Mouse (Mus musculus) adipocyte (in vitro differentiated cells): ENCODE measurements around the gene Itpripl2.
A peak's percentile ranks its signal among the peaks of the same experiment; 100 is the strongest.

Experiments used
- DNase-seq: peaks from one replicate; pipeline ENCODE4 v3.0.0-alpha.2; 2016; ENCODE audit warnings: low spot score

The Itpripl2 gene

DNA sequence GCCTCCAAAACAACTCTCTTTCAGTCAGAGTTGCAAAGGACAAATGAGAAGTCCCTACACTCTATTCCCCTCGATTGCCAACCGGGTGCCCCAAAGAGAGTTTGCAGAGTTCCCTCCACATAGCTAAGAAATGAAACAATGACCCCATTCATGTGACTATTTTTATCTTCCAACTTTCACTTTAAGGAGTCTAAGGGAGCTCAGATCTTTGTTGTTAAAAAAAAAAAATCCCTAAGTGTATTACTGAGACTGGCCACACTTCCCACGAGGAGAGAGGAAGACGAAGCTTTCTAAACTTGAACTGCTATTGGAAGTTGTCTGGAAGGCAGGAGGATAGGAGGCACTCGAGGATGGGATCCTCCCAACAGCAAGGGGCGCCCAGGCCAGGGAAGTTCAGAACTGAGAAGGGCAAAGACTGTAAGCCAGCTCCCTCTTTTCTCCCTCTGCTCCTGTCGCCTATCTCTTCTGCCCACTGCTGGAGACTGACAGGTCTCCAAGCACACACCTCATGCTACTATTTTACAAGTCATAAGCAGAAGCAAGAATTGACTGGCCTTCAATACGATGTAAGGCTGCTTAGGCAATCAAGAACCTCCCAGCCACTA, 3.6 kb downstream of the Itpripl2 start:
- peak; percentile 32 for DNase-seq

DNA sequence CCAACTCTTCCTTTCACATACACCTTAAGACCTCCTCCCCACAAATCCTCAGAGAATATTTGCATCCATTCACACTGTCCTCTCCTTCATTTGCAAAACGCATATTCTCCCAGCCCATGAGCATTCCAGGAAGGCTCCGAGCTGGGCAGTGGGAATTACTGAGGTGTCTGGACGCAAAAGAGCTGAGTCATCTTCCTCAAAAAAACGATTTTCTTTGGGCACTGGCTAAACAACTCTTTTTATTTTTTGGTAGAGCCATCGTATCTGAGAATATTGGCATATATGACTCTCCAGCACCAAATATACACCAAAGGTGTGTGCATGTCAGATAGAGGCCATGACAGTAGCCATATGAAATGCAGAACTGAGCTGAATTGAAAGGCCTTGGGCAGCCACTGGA, 4.9 kb downstream of the Itpripl2 start:
- peak; percentile 31 for DNase-seq

DNA sequence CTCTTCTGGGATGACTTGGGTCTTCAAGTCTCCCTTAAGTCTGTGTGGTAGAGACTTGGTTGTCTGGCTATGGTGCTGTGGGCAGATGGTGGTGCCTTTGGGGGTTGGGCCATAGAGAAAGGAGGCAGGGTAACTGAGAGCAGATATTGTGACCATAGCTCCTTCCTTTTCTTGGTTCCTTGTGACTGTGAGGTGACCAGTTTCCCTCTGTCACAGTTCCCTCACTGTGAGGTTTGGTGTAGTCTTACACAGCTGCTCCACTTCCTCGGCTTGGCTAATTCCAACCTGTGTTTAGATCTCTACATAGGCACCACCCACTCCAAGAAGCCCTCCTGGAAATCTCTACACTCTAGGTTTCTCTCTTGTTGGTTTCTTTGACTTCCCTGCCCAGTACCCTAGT, 7.8 kb downstream of the Itpripl2 start:
- no peak for DNase-seq

DNA sequence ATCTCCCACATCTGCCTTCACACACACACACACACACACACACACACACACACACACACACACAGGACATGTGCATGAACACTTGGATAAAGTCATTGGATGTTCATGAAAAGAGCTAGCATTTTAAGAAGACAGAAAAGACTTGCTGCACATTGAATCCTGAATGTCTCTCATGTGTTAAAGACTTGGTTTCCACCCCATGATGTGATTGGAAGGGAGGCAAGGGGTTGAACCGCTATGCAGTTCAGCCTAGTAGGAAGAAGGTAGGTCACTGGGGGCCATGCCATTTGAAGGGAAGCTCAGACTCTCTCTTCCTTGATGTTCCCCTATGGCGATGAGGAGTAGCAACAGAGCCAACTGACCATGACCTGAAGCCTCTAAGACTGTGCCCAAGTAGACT, 9.8 kb downstream of the Itpripl2 start:
- DNase-seq, result no peak

DNA sequence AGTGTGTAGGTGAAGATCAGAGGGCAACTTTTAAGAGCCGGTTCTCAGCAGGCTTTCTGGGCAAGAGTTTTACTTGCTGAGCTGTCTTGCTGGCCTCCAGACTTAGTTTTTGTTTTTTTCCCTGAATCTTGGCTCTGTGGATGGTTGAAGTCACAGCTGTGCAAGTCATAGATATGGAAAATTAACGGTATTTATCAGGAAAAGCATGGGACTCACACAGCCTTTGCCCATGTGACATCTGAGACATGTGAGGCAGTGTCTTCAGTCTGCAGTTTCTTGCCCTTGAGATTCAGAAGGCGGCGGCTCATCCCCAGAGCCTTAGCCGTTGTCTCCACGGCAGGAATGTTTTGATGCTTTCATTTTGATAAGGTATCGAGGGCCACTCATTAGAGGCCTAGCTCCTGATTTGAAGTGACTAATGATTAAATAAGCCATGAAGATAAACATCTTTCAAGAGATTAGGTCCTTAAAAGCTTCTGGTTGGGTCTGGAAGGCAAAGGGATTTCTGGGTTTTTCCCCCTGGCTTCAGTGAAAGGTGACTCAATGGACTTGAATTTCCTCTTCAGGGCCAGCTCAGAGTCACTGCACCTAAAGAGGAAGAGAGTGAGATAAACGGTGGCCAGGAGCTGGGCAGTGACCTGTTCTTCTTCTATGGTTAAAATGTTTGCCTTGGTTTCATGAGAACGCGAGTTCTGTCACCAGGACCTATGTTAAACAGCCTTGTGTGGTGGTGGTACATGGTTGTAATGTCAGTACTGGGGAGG, 10.5 kb downstream of the Itpripl2 start:
- peak; percentile 24 for DNase-seq

DNA sequence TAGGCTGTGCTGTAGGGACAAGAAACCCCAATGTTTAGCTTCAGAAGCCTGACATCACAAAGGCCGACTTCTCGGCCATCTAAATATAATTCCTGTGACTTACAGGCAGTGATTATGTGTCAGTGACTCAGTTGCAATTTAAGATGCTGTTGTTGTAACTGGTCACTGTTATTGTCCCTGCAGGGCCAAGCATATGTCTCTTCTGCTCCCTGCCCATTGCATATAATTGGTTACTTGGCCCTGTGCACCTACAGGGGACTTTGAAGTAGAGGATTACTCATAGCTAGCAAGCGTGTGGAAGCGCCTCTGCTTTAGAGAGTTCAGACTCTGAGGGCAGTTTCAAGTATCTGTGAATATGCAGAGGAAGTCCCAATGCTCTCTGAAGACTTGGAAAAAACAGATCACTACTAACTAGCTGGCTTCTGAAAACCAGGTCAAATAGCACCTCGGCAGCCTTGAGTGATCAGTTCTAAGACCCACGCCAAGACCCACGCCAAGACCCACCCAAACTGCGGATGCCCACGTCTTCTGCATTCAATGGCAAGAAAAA, 11.5 kb downstream of the Itpripl2 start:
- DNase-seq, result no peak

DNA sequence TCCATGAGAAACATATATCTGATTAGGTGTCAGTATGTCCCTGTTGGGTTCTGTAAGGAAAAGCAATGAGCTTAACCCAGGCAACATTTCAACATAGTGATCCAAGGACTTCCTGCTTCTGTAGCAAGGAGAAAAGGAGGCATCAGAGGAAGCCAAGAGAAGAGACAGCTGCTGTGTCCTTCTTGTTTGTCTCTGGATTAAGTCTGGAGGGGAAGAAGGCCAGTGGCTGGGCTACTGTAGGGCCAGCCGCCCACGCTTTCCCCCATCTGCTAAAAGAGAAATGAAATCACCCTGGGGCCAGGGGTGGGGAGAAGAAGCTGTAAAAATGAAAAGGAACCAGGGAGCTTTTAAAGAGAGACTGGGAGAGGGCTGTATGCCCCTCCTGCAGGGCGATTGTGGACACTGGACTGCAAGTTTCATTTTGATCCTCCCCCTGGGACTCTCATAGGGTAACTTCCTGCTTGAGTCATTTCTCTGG, 12.9 kb downstream of the Itpripl2 start:
- peak; percentile 15 for DNase-seq

DNA sequence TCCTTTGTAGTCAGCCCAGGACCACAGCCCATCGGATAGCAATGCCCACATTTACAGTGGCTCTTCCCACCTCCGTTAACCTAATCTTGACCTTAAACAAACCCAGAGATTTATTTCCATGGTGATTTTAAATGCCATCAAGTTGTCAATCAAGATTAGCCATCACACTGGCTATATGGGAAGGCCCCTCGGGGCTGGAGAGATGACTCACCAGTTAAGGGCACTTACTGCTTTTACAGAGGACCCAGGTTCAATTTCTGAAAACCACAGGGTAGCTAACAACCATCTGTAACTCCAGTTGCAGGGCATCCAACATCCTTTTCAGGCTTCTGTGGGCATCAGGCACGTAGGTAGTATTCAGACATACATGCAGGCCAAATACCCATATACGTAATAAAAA, 15.3 kb downstream of the Itpripl2 start:
- no peak for DNase-seq

DNA sequence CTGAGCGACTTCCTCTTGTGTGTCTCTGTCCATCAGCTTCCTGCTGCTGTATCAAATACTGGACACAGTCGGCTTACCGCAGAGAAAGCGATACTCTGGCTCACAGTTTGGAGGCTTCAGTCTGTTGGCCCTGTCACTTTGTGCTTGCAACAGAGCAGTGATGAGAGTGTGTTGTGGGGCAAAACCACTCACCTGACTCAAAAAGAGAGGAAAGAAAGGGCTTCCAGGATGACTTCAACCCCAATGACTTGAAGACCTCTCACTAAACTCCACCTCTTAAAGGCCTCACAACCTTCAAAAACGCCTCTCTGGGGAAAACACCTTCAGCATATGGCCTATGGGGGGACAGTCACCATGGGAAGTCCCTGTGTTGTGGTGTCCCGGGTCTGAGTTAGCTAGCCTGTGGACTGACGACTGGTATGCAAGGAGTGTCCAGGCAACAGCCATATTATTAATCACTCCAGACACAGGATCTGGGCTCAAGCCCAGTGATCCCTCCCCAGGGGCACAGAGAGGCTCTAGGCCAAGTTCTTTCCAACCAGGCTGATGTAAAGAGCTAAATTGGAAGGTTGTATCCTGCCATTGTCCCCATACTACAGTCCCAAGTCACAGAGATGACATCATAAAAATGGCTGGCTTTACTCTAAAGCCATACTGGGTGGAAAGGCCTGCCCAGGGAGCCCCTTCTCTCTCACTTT, 16.6 kb downstream of the Itpripl2 start:
- DNase-seq, result peak; percentile 68

DNA sequence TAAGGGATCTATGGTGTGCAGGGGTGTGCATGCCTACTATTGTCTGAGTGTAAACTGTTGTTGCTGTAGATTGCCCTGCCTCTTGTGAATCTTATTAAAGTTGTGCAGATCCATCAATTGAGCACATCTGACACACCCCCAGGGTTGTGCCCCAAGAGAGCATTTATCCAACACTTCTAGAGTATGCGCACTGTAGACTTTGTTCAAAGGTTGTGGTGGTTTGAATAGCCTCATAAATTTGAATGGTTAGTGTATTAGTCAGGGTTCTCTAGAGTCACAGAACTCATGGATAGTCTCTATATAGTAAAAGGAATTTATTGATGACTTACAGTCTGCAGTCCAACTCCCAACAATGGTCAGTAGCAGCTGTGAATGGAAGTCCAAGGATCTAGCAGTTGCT, 18.9 kb downstream of the Itpripl2 start:
- DNase-seq, result no peak

DNA sequence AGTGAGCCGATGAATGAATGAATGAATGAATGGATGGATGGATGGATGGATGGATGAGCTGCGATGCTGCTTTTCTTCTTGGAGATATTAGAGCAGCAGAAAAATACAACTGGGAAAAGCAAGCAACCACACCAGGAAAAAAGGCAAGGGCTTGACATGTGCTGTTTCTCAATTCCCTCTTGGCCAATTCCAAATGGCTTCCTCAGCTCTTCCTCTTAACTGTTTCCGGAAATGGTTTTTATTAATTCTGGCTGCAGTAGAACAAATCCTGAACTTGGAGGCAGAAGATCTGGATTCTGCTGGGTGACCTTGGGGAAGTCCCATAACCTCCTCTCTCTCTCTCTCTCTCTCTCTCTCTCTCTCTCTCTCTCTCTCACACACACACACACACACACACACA, 23.7 kb downstream of the Itpripl2 start:
- peak; percentile 27 for DNase-seq

DNA sequence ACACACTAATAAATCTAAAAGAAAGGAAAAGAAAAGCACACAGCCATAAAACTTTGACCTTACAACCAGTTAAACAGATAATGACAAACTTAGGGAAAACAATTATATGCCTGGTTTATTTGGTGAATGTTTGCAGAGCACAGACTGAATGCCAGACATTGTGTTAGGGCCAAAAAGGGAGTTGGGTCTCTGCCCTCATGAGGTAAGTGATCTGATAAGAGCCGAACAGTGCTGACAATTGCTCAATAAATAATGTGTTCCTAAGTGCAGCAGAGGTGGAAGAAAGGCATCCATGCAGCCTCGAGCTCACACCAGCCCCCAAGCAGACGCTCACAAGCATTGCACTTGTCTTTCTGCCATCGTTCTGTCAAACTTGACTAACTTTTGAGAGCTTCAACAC, 27.3 kb downstream of the Itpripl2 start:
- peak; percentile 20 for DNase-seq

DNA sequence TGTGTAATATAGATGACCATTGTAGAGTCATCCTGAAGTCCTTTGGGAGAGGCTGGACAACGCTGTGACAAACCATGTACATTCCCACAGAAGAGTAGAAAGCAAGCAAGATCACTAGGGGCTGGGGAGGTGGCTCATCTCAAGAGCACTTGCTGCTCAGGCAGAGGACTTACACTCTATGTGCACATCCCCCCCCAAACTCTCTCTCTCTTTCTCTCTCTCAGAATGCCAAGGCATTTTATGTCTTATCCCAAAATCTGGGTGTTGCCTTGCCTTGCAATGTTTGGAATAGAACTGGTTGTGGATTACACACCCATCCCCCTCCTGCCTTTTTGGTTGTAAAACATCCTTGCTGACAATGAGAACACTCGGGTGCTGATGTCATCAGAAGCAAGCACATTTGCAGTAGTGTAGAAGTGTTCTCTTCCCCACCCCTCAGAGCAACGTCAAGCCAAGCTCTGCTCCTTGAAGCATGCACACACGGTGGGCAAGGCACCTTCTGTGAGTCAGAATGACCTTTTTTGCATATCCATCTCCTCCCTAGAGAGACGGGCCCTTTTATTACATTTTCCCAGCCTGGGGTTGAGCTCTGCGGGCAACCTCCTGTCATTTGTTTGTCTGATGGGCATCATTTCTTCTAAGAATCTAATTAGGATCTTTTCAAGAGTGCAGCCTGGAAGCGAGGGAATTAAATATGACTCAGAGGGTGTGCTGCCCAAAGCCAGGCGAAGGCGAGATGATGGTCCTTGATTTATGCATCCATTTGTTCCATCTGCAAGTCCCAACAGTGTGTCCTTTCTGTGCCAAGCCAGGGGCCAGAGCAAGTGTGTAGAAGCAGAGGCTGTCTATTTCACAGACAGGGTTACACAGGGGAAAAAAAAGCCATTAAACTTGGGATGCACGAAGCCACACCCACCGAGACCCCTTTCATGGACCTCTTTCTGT, 28.7 kb downstream of the Itpripl2 start:
- DNase-seq, result no peak

DNA sequence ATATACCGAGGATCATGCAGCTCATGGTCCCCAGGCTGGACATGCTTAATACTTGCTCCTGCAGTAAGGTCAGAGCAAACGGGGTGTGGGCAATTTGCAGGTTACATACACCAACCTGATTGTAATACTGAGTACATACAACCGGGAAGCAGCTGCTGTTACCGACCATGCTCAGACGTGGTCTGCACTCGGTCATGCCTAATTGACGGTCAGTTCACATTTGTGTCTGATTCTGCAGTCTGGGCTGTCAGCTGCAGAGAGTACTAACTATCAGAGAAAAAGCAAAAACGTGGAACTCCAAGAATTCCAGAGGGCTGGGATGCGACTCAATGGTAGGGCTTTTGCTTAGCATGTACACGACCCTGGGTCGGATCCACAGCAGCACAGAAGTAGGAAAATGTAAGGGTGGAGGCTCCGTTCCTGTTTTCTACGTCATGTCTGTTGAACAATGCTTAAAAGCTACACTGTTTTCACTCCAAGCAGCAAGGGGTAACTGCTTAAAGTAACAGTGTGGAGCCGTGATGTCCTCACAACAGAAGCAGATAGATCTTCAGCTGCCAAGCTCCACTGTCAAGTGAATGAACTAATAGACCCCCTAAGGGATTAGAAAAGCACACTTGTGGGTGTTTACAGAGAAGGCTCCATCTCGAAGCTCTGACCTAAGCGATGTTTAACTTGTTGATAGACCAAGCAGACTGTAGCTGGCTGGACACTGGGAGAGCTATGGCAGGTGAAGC, 30.2 kb downstream of the Itpripl2 start:
- DNase-seq, result no peak

DNA sequence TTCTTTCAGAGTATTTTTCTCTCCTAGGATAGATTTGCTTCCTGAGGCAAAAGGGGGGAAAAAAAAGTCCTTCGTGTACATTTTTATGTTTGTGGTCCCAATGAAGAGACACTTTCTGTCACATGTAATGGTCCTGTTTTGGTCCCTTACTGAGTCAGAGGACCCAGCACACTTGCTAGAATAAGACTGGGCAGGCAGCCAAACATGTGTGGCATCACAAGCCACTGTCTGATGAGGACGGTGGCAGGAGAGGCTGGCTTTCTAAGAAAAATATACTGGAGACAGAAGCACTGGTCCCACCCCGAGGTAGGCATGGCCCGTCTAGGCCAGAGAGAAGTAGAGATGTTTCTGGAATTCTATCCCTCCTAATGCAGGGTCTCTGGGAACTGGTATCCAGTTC, 38.1 kb downstream of the Itpripl2 start:
- DNase-seq, result peak; percentile 14

DNA sequence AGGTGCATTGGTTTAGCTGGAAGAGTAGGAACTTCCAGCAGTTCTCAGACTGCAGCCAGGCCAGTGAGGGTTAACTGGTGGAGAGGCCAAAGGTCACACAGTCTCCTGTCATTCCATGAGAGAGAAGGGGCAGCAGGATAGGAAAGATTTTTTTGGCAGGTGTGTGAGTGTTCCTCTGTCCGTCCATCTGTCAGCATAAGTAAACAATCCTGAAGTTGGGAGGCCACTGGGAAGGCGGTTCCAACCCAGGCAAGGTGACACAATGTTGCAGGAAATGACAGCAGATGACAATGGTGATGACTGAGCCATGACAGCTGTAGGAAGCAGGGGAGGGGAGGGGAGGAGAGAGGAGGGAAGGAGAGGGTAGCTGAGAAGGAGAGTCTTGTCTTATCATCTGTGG, 38.8 kb downstream of the Itpripl2 start:
- DNase-seq, result no peak

DNA sequence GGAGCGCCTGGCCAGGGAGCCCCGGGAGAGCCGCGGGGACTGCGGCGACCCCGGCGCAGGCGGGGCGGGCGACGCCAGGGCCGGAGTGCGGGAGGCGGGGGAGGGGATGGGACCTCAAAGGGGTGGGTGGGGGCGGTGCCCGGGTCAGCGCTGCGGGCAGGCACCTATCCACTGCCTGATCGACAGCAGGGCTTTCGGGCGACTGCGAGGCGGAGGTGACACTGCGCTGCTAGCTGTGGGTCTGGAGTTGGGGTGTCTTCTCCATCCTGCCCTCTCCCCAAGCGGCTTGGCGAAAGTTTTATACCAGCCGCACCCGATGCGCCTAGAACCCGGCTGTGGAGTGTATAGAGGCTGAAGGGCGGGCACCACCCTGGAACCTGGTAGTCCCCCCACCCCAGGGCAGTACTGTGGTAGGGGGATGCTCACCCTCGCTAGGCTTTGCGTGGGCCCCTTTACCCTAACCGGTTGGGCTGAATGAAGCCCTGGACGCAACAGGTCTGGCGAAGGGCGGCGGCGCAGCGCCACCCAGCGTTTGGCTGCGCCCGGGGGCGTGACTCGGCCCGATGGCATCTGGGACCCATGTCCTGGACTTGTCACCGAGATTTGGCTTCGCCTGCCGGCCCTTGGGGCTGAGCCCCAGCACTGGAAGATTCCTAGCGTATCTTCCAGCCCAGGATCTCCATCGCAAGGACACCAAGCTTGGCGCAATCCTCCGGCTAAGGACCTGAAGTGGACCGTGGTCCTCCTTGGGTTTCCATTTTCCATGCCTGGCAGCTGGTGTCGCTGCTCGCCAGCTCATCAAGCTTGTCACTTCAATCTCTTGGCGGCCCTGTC, 43.4 kb downstream of the Itpripl2 start, which contains the start of gene Syt17:
Syt17 (minus strand) TSS at position 89 of the 834 bp plus-strand sequence.
- peak; percentile 67 for DNase-seq

DNA sequence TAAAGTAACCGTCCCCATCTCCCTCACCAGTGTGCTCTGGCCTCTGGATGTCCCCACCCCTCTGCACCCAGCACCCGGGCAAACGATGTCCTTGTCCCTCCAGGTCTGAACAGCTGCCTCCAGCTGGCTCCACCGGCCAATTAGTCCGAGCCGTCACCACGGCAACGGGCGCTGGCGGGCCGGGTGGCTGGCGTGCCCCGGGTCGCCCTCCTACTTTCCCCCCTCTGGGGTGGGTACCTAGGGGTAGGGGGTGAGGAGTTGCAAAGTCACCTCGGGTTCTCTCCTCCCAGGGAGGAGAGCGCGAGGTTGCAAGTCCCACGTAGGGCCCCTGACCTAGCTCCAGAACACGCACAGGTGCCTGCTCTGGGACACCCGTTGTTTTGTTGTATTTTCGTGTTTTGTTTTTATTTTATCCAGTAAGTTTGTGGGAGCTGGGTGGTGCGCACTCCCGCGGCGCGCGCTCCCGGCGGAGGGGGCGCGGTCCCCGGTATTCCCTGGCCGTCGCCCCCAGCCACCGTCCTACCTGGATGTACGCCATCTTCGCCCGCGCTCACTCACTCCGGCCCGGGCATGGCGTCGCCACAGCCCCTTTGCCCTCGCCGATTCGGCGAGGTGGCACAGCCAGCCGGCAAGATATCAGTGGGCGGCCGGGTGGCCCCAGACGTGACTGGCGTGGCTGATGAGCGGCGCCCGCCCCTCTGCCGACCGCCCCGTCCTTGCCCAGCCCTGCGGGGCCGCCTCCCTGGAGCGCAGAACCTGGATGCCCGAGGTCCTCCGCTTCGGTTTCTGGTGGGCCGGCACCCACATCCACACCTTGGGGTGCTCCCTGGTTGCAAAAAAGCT, 44.3 kb downstream of the Itpripl2 start:
- DNase-seq, result no peak

DNA sequence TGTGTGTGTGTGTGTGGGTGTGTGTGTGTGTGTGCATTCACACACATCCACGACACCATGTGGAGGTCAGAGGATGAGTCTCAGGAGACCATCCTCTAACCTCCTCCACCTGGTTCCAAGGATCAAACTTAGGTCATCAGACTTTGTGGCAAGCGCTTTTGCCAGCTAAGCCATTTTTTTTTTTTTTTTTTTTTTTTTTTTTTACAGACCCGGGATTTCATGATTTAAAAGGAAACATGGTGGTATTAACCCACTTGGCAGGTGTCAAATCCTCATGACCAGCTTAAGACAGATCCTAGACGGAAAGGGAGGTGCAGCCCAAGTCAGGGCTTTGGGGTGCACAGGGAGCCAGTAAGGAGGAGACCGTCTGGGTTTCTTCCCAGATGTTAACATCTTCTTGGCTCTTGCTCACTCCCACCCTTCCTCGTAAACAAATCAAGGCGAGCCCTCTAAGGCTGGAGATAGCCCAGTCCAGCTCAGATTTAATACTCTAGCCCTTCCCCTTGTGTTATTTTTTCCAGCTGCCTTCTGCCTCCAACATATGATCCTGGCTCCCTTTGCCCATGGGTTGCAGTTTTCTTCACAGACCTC, 47.8 kb downstream of the Itpripl2 start:
- DNase-seq, result no peak
